Mouse (Mus musculus) adrenal gland, postnatal 0 days (tissue): ENCODE measurements around the gene Zmat1. TPM values are rescaled to one million over a fixed set of nuclear protein-coding genes. Genes with fewer than 3 reads are reported as not detected.

ENCODE experiments used
- polyA plus RNA-seq: library from polyadenylated mRNA; unstranded; fragments of >200 nt; fragmentation: Nextera tagmentation; extraction: Ambion mirVana; gene quantifications from 2 replicates; pipeline ENCODE4 v1.2.1, GENCODE M21; 2015

Zmat1 gene
- polyA plus RNA-seq, result 4.7 and 6.4 TPM in 2 replicates

DNA sequence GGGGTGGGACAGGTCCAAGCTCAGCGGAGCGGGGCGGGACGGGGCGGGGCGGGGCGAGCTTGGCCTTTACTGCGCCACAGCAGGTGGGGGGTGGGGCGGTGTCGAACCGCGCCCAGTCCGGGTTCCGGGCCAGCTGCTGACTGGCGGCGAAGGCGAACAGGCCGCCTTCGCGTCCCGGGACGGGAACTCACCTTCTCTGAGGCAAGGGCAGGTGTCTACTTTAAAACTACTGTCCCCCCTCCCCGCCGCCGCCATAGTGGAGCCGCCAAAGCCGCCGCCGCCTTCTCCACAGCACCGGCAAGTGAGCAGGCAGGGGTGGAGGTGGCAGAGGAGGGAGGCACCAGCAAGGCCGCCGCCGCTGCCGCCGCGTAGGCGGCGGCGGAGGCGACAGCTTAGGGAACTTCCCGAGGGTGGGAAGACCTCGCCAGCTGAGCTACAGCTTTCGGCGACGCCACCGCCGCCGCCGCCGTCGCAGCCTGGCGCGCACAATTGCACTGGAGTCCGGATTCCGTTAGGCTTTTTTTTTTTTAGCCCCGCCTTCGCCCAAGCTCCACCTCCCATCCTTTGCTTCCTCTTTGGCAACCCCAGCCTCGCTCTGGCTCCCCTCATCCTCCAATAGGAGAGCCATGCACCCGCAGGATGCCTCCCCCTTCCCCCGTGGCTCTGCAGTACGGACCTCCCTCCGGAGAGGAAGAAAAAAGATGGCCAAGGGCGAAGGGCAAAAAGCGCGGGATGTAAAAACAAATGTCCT, at the start of gene Zmat1:
TSS of gene Zmat1 (minus strand) at position 490 of the 751 bp plus-strand sequence.

DNA sequence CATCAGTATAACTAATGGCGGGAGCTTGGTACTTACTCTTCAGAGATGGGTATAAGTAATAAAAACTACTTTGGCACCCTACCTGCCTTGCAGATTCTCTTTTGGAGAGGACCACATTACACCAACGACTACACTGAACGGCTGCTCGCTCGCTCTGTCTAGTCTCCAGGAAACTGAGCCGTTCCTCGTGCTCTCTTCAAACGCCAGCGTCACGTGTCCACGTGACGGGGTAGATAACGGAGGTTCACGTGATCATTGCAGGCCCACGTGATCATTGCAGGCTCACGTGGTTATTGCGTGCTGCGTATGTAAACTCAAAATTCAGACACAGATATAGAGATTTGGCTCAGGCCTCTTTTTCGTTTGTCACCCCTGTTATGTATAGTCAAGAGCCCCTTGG, 44.5 kb downstream of the Zmat1 start, which contains the start of gene Nxf2:
TSS of gene Nxf2 (minus strand) at position 209 of the 400 bp plus-strand sequence.

Other genes with a start within 250 kb of the Zmat1 start
- 36.8 and 38.4 TPM in 2 replicates for gene Armcx2, start 200.0 kb downstream of the Zmat1 start, polyA plus RNA-seq
- 0.52 and 0.71 TPM in 2 replicates for gene Nxf2, start 44.5 kb downstream of the Zmat1 start, polyA plus RNA-seq
- not detected in 2 replicates for gene Gm15023, start 168.4 kb upstream of the Zmat1 start, polyA plus RNA-seq
- 1.1 and 3.0 TPM in 2 replicates for gene Tceal6, start 201.5 kb upstream of the Zmat1 start, polyA plus RNA-seq